Mouse (Mus musculus): ENCODE results near the gene Sulf2. TPM values are rescaled to one million over a fixed set of nuclear protein-coding genes. Genes with fewer than 3 reads are reported as not detected.

The Sulf2 gene
- polyA plus RNA-seq, 1 experiment: 18.6 TPM

DNA sequence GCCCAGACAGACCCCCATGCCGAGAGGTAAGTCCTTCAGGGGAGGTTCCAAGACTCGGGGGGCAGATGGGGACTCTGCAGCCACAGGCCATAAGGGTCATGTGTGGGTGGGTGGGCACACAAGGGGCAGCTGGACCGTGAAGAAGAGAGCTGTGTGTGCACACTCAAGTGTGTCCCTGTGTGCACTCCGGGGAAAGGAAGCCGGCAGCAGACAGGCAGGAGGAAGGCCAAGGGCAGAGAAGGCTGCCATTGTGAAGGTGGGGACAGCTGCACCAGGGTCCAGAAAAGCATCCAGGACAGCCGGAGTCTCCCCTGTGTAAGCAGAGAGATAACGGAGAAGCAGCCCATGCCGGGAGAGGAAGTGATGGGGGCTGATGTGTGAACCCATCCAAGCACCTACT, 44.7 kb downstream of the Sulf2 start:
- Histone ChIP-seq H3K27me3 (replicated peaks; ENCODE audit: control insufficient read depth, insufficient read depth, low read length) (no peaks in the 10 kb centered on the region), H3K4me1 (ENCODE audit: control insufficient read depth, insufficient read depth, low read length) (no peaks in the 10 kb centered on the region), H3K27ac (ENCODE audit: insufficient read depth, low read depth, low read length) (no peak overlapping the region), H3K4me3 (ENCODE audit: insufficient read depth, low read depth, low read length) (no peak overlapping the region), H3K36me3 (ENCODE audit: control insufficient read depth, insufficient read depth, low read length) (no peaks in the 10 kb centered on the region)
- 49% methylated on average over 8 of the region's 8 CpGs for WGBS
- DNase-seq: no peak
- TF ChIP-seq POLR2A (IDR thresholded peaks at IDR 0.05; ENCODE audit: low read depth, low read length): no peak
- TF ChIP-seq CTCF (conservative IDR thresholded peaks at IDR 0.05; ENCODE audit: insufficient read depth, insufficient read length, low read depth, low read length): no peak

DNA sequence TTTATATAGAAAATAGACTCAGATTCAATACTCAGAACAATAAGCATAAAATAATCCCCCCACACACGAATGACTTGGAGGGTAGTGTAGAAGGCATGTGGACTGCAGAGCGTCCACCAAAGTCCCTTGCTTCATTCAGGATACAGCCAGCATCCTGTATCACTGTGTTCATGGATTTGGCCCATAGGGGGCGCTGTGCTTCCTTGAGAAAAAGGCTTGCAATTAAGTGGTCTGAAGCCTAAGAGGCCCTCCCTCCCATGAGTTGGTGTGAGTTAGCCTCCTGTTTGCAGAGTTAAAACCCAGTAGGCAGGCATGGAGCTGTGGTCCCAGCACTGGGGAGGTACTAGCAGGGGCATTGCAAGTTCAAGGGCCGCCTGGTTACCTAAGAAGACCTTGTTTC, 47.1 kb downstream of the Sulf2 start:
- no peaks in the 10 kb centered on the region for H3K27me3 ChIP-seq (replicated peaks; ENCODE audit: control insufficient read depth, insufficient read depth, low read length)
- TF ChIP-seq POLR2A (IDR thresholded peaks at IDR 0.05; ENCODE audit: low read depth, low read length) (no peak), CTCF (conservative IDR thresholded peaks at IDR 0.05; ENCODE audit: insufficient read depth, insufficient read length, low read depth, low read length) (peak; percentile 88)
- no peaks in the 10 kb centered on the region for H3K4me1 ChIP-seq (ENCODE audit: control insufficient read depth, insufficient read depth, low read length)
- no peaks in the 10 kb centered on the region for H3K36me3 ChIP-seq (ENCODE audit: control insufficient read depth, insufficient read depth, low read length)
- 30% methylated on average over 4 of the region's 4 CpGs for whole genome bisulfite sequencing
- H3K4me3 ChIP-seq (ENCODE audit: insufficient read depth, low read depth, low read length): no peak overlapping the region
- no peak overlapping the region for H3K27ac ChIP-seq (ENCODE audit: insufficient read depth, low read depth, low read length)
- DNase-seq: peak; percentile 89

- H3K27ac ChIP-seq (ENCODE audit: insufficient read depth, low read depth, low read length): no peak overlapping the region
- no peak overlapping the region for H3K4me3 ChIP-seq (ENCODE audit: insufficient read depth, low read depth, low read length)
- no peaks in the 10 kb centered on the region for H3K36me3 ChIP-seq (ENCODE audit: control insufficient read depth, insufficient read depth, low read length)
- no peak for TF ChIP-seq CTCF (conservative IDR thresholded peaks at IDR 0.05; ENCODE audit: insufficient read depth, insufficient read length, low read depth, low read length)
- TF ChIP-seq POLR2A (IDR thresholded peaks at IDR 0.05; ENCODE audit: low read depth, low read length): no peak
- no peaks in the 10 kb centered on the region for H3K4me1 ChIP-seq (ENCODE audit: control insufficient read depth, insufficient read depth, low read length)
- WGBS: 60% methylated on average over 5 of the region's 5 CpGs
- no peaks in the 10 kb centered on the region for H3K27me3 ChIP-seq (replicated peaks; ENCODE audit: control insufficient read depth, insufficient read depth, low read length)
- no peak for DNase-seq
Measured at GRCm38 (mm10) chr2:166107911-166108310, 47.6 kb downstream of the Sulf2 start.

DNA sequence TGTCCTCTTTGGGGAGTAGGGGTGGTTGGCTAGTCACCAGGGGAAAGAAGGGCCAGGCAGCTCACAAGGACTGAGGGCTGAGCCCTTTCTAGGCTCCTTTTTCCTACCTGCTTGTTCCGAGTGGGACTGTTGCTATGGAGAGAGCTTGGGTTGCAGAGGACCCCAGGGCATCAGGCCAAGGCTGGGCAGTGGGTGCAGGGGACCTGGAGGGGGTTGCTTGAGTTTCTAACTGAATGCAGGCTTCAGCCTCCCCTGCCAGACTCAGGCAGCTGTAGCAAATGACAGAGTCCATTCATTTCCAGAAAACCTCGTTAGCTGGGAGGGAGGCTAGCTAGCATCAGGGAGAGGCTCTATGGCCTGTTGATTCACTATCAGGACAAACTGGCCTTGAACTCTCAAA, 48.8 kb downstream of the Sulf2 start:
- Histone ChIP-seq H3K27me3 (replicated peaks; ENCODE audit: control insufficient read depth, insufficient read depth, low read length) (no peaks in the 10 kb centered on the region), H3K27ac (ENCODE audit: insufficient read depth, low read depth, low read length) (no peak overlapping the region), H3K36me3 (ENCODE audit: control insufficient read depth, insufficient read depth, low read length) (no peaks in the 10 kb centered on the region), H3K4me1 (ENCODE audit: control insufficient read depth, insufficient read depth, low read length) (no peaks in the 10 kb centered on the region), H3K4me3 (ENCODE audit: insufficient read depth, low read depth, low read length) (no peak overlapping the region)
- TF ChIP-seq POLR2A (IDR thresholded peaks at IDR 0.05; ENCODE audit: low read depth, low read length) (no peak), CTCF (conservative IDR thresholded peaks at IDR 0.05; ENCODE audit: insufficient read depth, insufficient read length, low read depth, low read length) (no peak)
- WGBS: 75% methylated on average over 2 of the region's 2 CpGs
- no peak for DNase-seq

DNA sequence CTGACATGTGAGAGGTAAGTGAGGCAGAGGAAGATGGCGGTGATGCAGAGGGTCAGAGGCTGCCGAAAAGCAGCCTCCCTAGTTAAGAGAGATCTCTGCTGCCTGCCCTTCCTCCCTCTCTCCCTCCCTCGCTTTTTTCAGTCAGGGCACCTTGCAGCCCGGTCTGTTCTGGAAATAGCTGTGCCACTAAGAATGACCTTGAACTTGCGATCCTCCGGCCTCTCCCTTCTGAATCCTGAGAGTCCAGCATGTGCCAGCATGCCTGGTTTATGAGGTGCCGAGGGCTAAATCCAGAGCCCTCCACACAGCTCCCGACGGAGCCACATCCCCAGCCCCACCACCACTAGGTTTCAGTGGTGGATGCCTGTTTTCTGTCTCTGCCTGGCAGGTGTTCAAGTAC, 49.6 kb downstream of the Sulf2 start:
- Histone ChIP-seq H3K27me3 (replicated peaks; ENCODE audit: control insufficient read depth, insufficient read depth, low read length) (no peaks in the 10 kb centered on the region), H3K36me3 (ENCODE audit: control insufficient read depth, insufficient read depth, low read length) (no peaks in the 10 kb centered on the region), H3K4me1 (ENCODE audit: control insufficient read depth, insufficient read depth, low read length) (no peaks in the 10 kb centered on the region), H3K4me3 (ENCODE audit: insufficient read depth, low read depth, low read length) (no peak overlapping the region), H3K27ac (ENCODE audit: insufficient read depth, low read depth, low read length) (peak overlapping the region; percentile 8; the same call in 1 of the 2 replicates)
- no peak for DNase-seq
- TF ChIP-seq CTCF (conservative IDR thresholded peaks at IDR 0.05; ENCODE audit: insufficient read depth, insufficient read length, low read depth, low read length) (no peak), POLR2A (IDR thresholded peaks at IDR 0.05; ENCODE audit: low read depth, low read length) (no peak)
- WGBS: 68% methylated on average over 9 of the region's 9 CpGs

DNA sequence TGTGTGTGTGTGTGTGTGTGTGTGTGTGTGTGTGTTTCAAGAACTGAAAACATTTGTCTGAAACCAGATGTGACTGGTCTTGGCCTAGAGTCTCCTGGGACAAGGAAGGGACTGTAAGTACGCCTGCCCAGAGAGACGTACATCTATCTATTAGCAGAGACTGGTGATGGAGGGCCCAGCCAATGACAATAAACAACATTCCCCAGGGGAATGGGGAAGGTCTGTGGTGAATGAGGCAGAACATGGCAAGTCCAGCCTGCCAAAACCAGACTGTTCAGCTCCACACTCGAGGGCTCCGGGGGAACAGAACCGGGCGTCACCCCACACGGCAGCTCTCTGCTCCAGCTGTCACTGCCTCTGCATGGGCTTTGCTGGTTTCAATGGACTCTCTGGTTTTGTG, 52.6 kb downstream of the Sulf2 start:
- 54% methylated on average over 7 of the region's 7 CpGs for WGBS
- no peaks in the 10 kb centered on the region for H3K27me3 ChIP-seq (replicated peaks; ENCODE audit: control insufficient read depth, insufficient read depth, low read length)
- TF ChIP-seq CTCF (conservative IDR thresholded peaks at IDR 0.05; ENCODE audit: insufficient read depth, insufficient read length, low read depth, low read length): no peak
- no peak for TF ChIP-seq POLR2A (IDR thresholded peaks at IDR 0.05; ENCODE audit: low read depth, low read length)
- no peaks in the 10 kb centered on the region for H3K4me1 ChIP-seq (ENCODE audit: control insufficient read depth, insufficient read depth, low read length)
- no peak overlapping the region for H3K27ac ChIP-seq (ENCODE audit: insufficient read depth, low read depth, low read length)
- DNase-seq: peak; percentile 61
- H3K36me3 ChIP-seq (ENCODE audit: control insufficient read depth, insufficient read depth, low read length): no peaks in the 10 kb centered on the region
- H3K4me3 ChIP-seq (ENCODE audit: insufficient read depth, low read depth, low read length): no peak overlapping the region

DNA sequence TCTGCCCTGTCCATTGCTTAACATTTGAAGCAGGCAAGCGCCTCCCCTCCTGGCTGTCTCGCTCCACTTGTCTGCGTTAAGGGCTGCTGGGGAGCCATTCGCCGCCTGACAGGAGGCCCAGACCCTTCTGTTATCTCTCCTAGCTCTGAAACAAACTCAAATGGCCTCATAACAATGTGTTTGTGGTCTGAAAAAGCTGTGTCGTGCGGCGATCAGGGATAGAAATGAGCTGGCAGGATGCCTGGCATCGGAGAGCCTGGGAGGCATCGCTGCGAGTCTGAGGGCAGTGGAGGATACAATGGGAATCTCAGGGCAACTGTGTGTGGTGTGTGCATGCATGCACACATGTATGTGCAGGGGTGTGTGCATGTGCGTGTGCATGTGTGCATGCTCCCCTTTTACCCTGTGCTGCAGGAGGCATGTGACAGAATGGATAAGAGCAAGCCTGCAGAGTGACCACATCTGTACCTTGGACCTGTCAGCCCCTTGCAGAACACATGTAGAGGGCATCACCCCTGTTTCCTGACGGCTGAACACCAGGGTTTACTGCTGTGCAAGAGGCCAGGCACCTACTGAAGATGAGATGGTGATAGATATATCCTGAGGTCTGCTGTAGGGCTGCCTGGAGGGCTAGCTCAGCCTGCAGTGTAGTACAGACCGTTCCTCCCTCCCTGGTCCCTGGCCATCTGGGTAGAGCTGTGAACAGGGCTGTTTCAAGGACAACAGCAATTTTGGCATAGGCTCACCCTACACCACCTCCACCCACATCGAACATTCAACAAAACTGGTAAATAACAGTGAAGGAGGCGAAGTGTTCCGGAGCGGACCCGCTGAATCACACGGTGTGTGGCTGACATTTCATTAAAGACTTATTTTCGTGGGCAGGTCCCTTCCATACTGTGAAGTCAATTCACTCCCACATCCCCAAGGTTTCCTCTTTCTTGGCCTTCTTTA, 54.9 kb downstream of the Sulf2 start:
- Histone ChIP-seq H3K4me1 (ENCODE audit: control insufficient read depth, insufficient read depth, low read length) (no peaks in the 10 kb centered on the region), H3K27me3 (replicated peaks; ENCODE audit: control insufficient read depth, insufficient read depth, low read length) (no peaks in the 10 kb centered on the region), H3K27ac (ENCODE audit: insufficient read depth, low read depth, low read length) (no peak overlapping the region), H3K36me3 (ENCODE audit: control insufficient read depth, insufficient read depth, low read length) (no peaks in the 10 kb centered on the region), H3K4me3 (ENCODE audit: insufficient read depth, low read depth, low read length) (no peak overlapping the region)
- WGBS: 77% methylated on average over 21 of the region's 21 CpGs
- TF ChIP-seq CTCF (conservative IDR thresholded peaks at IDR 0.05; ENCODE audit: insufficient read depth, insufficient read length, low read depth, low read length) (no peak), POLR2A (IDR thresholded peaks at IDR 0.05; ENCODE audit: low read depth, low read length) (no peak)
- no peak for DNase-seq
